Mouse (Mus musculus) heart, embryonic 13.5 days (tissue): Measurements from ENCODE around the gene Ccdc38. TPM values are rescaled to one million over a fixed set of nuclear protein-coding genes. Genes with fewer than 3 reads are reported as not detected.
A peak's percentile ranks its signal among the peaks of the same experiment; 100 is the strongest.

Source experiments
- ATAC-seq: fragments of 200-750 bp; cut with Nextera tagmentation; 2 replicates; pipeline ENCODE4 v1.8.0; 2017; ENCODE audit warnings: moderate TSS enrichment; ENCODE audit not compliant: insufficient number of reproducible peaks, low FRiP score, low TSS enrichment; ENCODE audit errors: extremely low read depth
- H3K27ac ChIP-seq: fragments of 300-500 bp; sonication (generic); replicated peaks from 2 replicates; pipeline ENCODE4 v1.5.1; 2015; ENCODE audit warnings: moderate library complexity, mild to moderate bottlenecking, inconsistent platforms
- H3K27me3 ChIP-seq: fragments of 300-500 bp; sonication (generic); replicated peaks from 2 replicates; pipeline ENCODE4 v1.6.1; 2015; ENCODE audit warnings: mild to moderate bottlenecking, inconsistent platforms
- H3K36me3 ChIP-seq: fragments of 300-500 bp; sonication (generic); 2 replicates; pipeline ENCODE4 v1.6.1; 2015; ENCODE audit warnings: mild to moderate bottlenecking, inconsistent platforms
- H3K4me1 ChIP-seq: fragments of 300-500 bp; sonication (generic); 2 replicates; pipeline ENCODE4 v1.6.1; 2015; ENCODE audit warnings: inconsistent platforms
- H3K4me2 ChIP-seq: fragments of 300-500 bp; sonication (generic); 2 replicates; pipeline ENCODE4 v1.6.1; 2015; ENCODE audit warnings: inconsistent platforms, mild to moderate bottlenecking, moderate library complexity
- H3K4me3 ChIP-seq: fragments of 300-500 bp; sonication (generic); 2 replicates; pipeline ENCODE4 v1.5.1; 2015; ENCODE audit warnings: moderate library complexity, mild to moderate bottlenecking, inconsistent platforms
- H3K9ac ChIP-seq: fragments of 300-500 bp; sonication (generic); 2 replicates; pipeline ENCODE4 v1.6.1; 2015; ENCODE audit warnings: inconsistent platforms, mild to moderate bottlenecking, moderate library complexity
- H3K9me3 ChIP-seq: fragments of 300-500 bp; sonication (generic); 2 replicates; pipeline ENCODE4 v1.6.1; 2016; ENCODE audit warnings: inconsistent platforms
- WGBS: fragments of 180-500 bp; shearing (Covaris S2); methylation state at CpG from one replicate; pipeline ENCODE4 v1.1.7; 2015; ENCODE audit warnings: mixed read lengths; 5-methylcytosine and 5-hydroxymethylcytosine counted together
- polyA plus RNA-seq: library from polyadenylated mRNA; unstranded; fragments of >200 nt; fragmentation: Nextera tagmentation; extraction: Ambion mirVana; gene quantifications from 2 replicates; pipeline ENCODE4 v1.2.1, GENCODE M21; 2015

Gene Ccdc38
- 0.09 and 0.19 TPM in 2 replicates for polyA plus RNA-seq

GRCm38 (mm10) chr10:93540431-93541210, at the start of gene Ccdc38:
Gene Ccdc38 (plus strand): TSS chr10:93540632.
- H3K4me3 ChIP-seq, result peak within 1 kb of the TSS; percentile 51
- ATAC-seq, result no peak
- H3K27me3 ChIP-seq, result peaks cover 29% of the 10 kb centered on the region
- H3K4me2 ChIP-seq, result peak within 1 kb of the TSS; percentile 79
- WGBS, result 58% methylated on average over 17 of the region's 17 CpGs
- H3K36me3 ChIP-seq, result no peaks in the 10 kb centered on the region
- H3K9ac ChIP-seq, result peak within 1 kb of the TSS; percentile 74
- H3K9me3 ChIP-seq, result no peaks in the 10 kb centered on the region
- peaks cover 17% of the 10 kb centered on the region for H3K4me1 ChIP-seq
- H3K27ac ChIP-seq, result no peak within 1 kb of the TSS; the same call in 1 of the 2 replicates

GRCm38 (mm10) chr10:93500864-93501263, 39.6 kb upstream of the Ccdc38 start:
- WGBS, result 65% methylated on average over 10 of the region's 10 CpGs
- H3K27me3 ChIP-seq, result no peaks in the 10 kb centered on the region
- H3K4me2 ChIP-seq, result no peak overlapping the region

GRCm38 (mm10) chr10:93501346-93501745, 39.1 kb upstream of the Ccdc38 start:
- no peaks in the 10 kb centered on the region for H3K9me3 ChIP-seq
- H3K4me2 ChIP-seq, result no peak overlapping the region
- no peak overlapping the region for H3K9ac ChIP-seq
- no peaks in the 10 kb centered on the region for H3K4me1 ChIP-seq
- no peaks in the 10 kb centered on the region for H3K27me3 ChIP-seq
- H3K27ac ChIP-seq, result no peak overlapping the region
- WGBS, result 71% methylated on average over 10 of the region's 10 CpGs
- ATAC-seq, result no peak
- no peak overlapping the region for H3K4me3 ChIP-seq
- no peaks in the 10 kb centered on the region for H3K36me3 ChIP-seq

More at GRCm38 (mm10) chr10:93500864-93501263, 39.6 kb upstream of the Ccdc38 start:
- Histone ChIP-seq H3K36me3 (no peaks in the 10 kb centered on the region), H3K27ac (no peak overlapping the region), H3K4me3 (no peak overlapping the region), H3K9ac (no peak overlapping the region), H3K9me3 (no peaks in the 10 kb centered on the region), H3K4me1 (no peaks in the 10 kb centered on the region)
- no peak for ATAC-seq

- Histone ChIP-seq H3K9me3 (no peaks in the 10 kb centered on the region), H3K27me3 (no peaks in the 10 kb centered on the region), H3K4me2 (no peak overlapping the region), H3K4me3 (no peak overlapping the region), H3K36me3 (no peaks in the 10 kb centered on the region), H3K4me1 (no peaks in the 10 kb centered on the region), H3K9ac (no peak overlapping the region), H3K27ac (no peak overlapping the region)
- 72% methylated on average over 7 of the region's 7 CpGs for WGBS
- ATAC-seq, result no peak
Measured at GRCm38 (mm10) chr10:93508383-93508970, 32.0 kb upstream of the Ccdc38 start.

GRCm38 (mm10) chr10:93509532-93510153, 30.8 kb upstream of the Ccdc38 start:
- no peak overlapping the region for H3K27ac ChIP-seq
- no peaks in the 10 kb centered on the region for H3K4me1 ChIP-seq
- no peak overlapping the region for H3K9ac ChIP-seq
- H3K9me3 ChIP-seq, result no peaks in the 10 kb centered on the region
- H3K4me2 ChIP-seq, result no peak overlapping the region
- no peaks in the 10 kb centered on the region for H3K36me3 ChIP-seq
- H3K27me3 ChIP-seq, result no peaks in the 10 kb centered on the region
- no peak overlapping the region for H3K4me3 ChIP-seq
- ATAC-seq, result no peak
- 81% methylated on average over 15 of the region's 15 CpGs for whole genome bisulfite sequencing

- Histone ChIP-seq H3K27ac (no peak overlapping the region), H3K4me2 (no peak overlapping the region), H3K9me3 (no peaks in the 10 kb centered on the region), H3K36me3 (no peaks in the 10 kb centered on the region), H3K4me1 (no peaks in the 10 kb centered on the region), H3K9ac (no peak overlapping the region), H3K27me3 (no peaks in the 10 kb centered on the region), H3K4me3 (no peak overlapping the region)
- 39% methylated on average over 1 of the region's 1 CpGs for WGBS
- no peak for ATAC-seq
Measured at GRCm38 (mm10) chr10:93515419-93515818, 25.0 kb upstream of the Ccdc38 start.

GRCm38 (mm10) chr10:93515927-93516326, 24.5 kb upstream of the Ccdc38 start:
- Histone ChIP-seq H3K9me3 (no peaks in the 10 kb centered on the region), H3K4me3 (no peak overlapping the region), H3K27me3 (no peaks in the 10 kb centered on the region), H3K9ac (no peak overlapping the region), H3K4me2 (no peak overlapping the region), H3K36me3 (no peaks in the 10 kb centered on the region), H3K4me1 (no peaks in the 10 kb centered on the region), H3K27ac (no peak overlapping the region)
- WGBS, result 82% methylated on average over 12 of the region's 12 CpGs
- ATAC-seq, result no peak

- H3K4me1 ChIP-seq, result no peaks in the 10 kb centered on the region
- no peak overlapping the region for H3K4me3 ChIP-seq
- H3K4me2 ChIP-seq, result no peak overlapping the region
- 53% methylated on average over 4 of the region's 4 CpGs for WGBS
- no peak for ATAC-seq
- no peaks in the 10 kb centered on the region for H3K9me3 ChIP-seq
- H3K36me3 ChIP-seq, result no peaks in the 10 kb centered on the region
- H3K27me3 ChIP-seq, result no peaks in the 10 kb centered on the region
- no peak overlapping the region for H3K27ac ChIP-seq
- H3K9ac ChIP-seq, result no peak overlapping the region
Measured at GRCm38 (mm10) chr10:93517754-93518153, 22.7 kb upstream of the Ccdc38 start.

- no peaks in the 10 kb centered on the region for H3K36me3 ChIP-seq
- 73% methylated on average over 4 of the region's 4 CpGs for WGBS
- no peaks in the 10 kb centered on the region for H3K27me3 ChIP-seq
- H3K9me3 ChIP-seq, result no peaks in the 10 kb centered on the region
- no peaks in the 10 kb centered on the region for H3K4me1 ChIP-seq
- H3K4me2 ChIP-seq, result no peak overlapping the region
- no peak overlapping the region for H3K9ac ChIP-seq
- H3K4me3 ChIP-seq, result no peak overlapping the region
- ATAC-seq, result no peak
- H3K27ac ChIP-seq, result no peak overlapping the region
Measured at GRCm38 (mm10) chr10:93518186-93518585, 22.2 kb upstream of the Ccdc38 start.

- ATAC-seq, result no peak
- Histone ChIP-seq H3K9me3 (no peaks in the 10 kb centered on the region), H3K9ac (no peak overlapping the region), H3K36me3 (no peaks in the 10 kb centered on the region), H3K4me1 (no peaks in the 10 kb centered on the region), H3K4me2 (no peak overlapping the region), H3K27ac (no peak overlapping the region), H3K27me3 (no peaks in the 10 kb centered on the region), H3K4me3 (no peak overlapping the region)
- WGBS, result 79% methylated on average over 2 of the region's 2 CpGs
Measured at GRCm38 (mm10) chr10:93518620-93519019, 21.8 kb upstream of the Ccdc38 start.

GRCm38 (mm10) chr10:93519159-93519558, 21.3 kb upstream of the Ccdc38 start:
- WGBS, result 80% methylated on average over 8 of the region's 8 CpGs
- no peak overlapping the region for H3K27ac ChIP-seq
- no peak overlapping the region for H3K9ac ChIP-seq
- no peaks in the 10 kb centered on the region for H3K27me3 ChIP-seq
- no peaks in the 10 kb centered on the region for H3K4me1 ChIP-seq
- no peaks in the 10 kb centered on the region for H3K36me3 ChIP-seq
- H3K4me2 ChIP-seq, result no peak overlapping the region
- no peak for ATAC-seq
- H3K9me3 ChIP-seq, result no peaks in the 10 kb centered on the region
- H3K4me3 ChIP-seq, result no peak overlapping the region
